Mouse (Mus musculus): ENCODE data around the gene Ablim2. TPM values are rescaled to one million over a fixed set of nuclear protein-coding genes. Genes with fewer than 3 reads are reported as not detected.

Ablim2 gene
- polyA plus RNA-seq, 1 experiment from 2014 or later, result 3.8 TPM

DNA sequence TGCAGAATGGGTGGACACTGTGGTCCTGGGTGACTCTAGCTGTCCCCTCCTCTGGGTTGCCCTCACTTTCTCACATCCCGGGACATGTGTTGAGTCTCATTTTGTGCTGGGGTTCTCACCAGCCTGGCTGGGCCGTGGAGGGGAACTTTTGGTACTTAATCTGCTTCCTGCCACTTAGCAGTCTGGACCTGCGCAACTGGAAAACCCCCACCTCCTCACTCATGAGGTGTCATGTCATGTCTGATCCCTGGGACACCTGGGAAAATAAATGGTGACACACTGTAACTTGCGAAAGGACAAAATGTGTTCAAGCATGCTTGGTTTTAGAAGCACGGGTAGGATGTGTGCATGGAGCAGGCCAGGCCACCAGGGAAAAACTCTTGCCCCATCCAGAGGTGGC lies 127.0 kb downstream of the Ablim2 start:
- H3K9me3 ChIP-seq (replicated peaks), result no peaks in the 10 kb centered on the region
- no peaks in the 10 kb centered on the region for H3K36me3 ChIP-seq
- H3K4me3 ChIP-seq, result no peak overlapping the region
- H3K9ac ChIP-seq, result no peak overlapping the region
- 85% methylated on average over 5 of the region's 5 CpGs for WGBS
- H3K4me2 ChIP-seq, result no peak overlapping the region
- H3K27ac ChIP-seq (ENCODE audit: poor library complexity, severe bottlenecking), result no peak overlapping the region
- peak; percentile 34; the same call in 1 of the 2 replicates for ATAC-seq (ENCODE audit: insufficient number of reproducible peaks, low FRiP score)
- no peaks in the 10 kb centered on the region for H3K27me3 ChIP-seq (replicated peaks)
- H3K4me1 ChIP-seq (replicated peaks), result peaks cover 5% of the 10 kb centered on the region

DNA sequence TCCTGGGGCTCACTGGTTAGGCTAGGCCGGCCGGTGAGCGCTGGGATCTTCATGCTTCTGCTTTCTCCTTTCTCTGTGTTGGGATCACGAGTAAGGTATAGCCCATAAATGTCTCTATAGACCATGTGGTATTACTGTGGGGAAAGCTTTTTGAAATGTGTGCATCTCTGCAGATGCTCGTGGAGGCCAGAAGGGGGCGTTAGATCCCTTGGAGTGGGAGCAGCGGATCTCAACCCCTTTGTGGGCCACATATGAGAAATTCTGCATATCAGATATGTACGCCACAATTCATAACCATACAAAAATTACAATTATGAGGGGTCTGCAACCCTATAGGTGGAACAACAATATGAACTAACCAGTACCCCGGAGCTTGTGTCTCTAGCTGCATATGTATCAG lies 131.3 kb downstream of the Ablim2 start:
- Histone ChIP-seq H3K27ac (ENCODE audit: poor library complexity, severe bottlenecking) (no peak overlapping the region), H3K9ac (no peak overlapping the region), H3K9me3 (replicated peaks) (no peaks in the 10 kb centered on the region), H3K4me3 (no peak overlapping the region), H3K4me2 (no peak overlapping the region), H3K4me1 (replicated peaks) (no peaks in the 10 kb centered on the region), H3K27me3 (replicated peaks) (no peaks in the 10 kb centered on the region), H3K36me3 (no peaks in the 10 kb centered on the region)
- 43% methylated on average over 9 of the region's 9 CpGs for WGBS
- ATAC-seq (ENCODE audit: insufficient number of reproducible peaks, low FRiP score), result no peak

DNA sequence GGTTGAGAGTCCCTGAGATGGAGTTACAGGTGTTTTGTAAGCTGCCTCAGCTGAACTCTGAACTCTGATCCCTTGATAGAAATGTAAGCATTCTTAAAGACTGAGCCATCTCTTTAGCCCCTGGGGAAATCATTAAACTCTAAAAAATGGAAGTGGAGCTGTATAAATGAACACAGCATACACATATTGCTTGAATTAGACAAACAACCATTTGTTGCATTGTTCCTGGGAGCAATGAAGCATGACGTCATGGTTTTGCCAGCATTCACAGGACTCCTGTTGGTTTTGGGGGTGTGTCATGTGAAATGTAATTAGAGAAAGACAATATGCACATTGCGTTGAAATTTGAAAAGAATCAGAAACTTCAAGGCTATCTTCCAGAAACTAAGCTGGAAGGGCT lies 132.0 kb downstream of the Ablim2 start:
- Histone ChIP-seq H3K4me3 (no peak overlapping the region), H3K27me3 (replicated peaks) (no peaks in the 10 kb centered on the region), H3K4me2 (no peak overlapping the region), H3K27ac (ENCODE audit: poor library complexity, severe bottlenecking) (no peak overlapping the region), H3K36me3 (no peaks in the 10 kb centered on the region), H3K4me1 (replicated peaks) (no peaks in the 10 kb centered on the region), H3K9me3 (replicated peaks) (no peaks in the 10 kb centered on the region), H3K9ac (no peak overlapping the region)
- 78% methylated on average over 2 of the region's 2 CpGs for whole genome bisulfite sequencing
- ATAC-seq (ENCODE audit: insufficient number of reproducible peaks, low FRiP score), result no peak

DNA sequence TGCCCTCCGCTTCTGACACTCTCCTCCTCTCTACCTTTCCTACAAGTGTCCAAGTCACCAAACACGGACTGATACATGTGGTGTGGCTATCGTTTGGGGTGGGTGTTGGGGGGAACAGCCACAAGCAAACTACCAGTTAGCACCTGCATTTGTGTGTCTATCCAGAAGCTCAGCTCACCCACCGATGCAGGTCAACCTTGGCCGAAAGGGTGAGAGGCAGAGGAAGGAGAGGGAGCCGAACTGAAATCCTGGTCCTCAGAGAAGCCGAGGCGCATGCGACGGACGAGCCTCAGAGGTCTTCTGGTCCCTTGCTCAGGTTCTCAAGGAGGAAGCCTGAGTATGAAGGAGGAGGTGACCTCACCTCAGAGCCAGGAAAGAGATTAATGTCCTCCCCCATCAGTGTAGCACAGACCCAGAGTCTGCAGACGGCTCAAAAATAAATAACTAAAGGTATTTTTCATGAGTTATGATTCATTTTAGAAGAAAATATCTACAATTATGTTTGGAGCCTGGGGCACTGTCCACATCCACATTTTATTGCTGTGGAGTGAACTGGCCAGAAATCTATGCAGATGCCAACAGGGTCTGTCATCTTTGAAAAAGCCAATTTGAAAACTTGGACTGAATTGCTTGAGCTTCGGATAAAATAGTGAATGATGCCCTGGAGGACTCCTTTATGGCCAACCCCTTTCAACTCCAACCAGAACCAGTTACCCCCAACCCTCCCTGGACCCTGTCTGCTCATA lies 133.5 kb downstream of the Ablim2 start:
- H3K4me1 ChIP-seq (replicated peaks), result peaks cover 13% of the 10 kb centered on the region
- H3K9me3 ChIP-seq (replicated peaks), result no peaks in the 10 kb centered on the region
- 87% methylated on average over 13 of the region's 13 CpGs for whole genome bisulfite sequencing
- no peak overlapping the region for H3K27ac ChIP-seq (ENCODE audit: poor library complexity, severe bottlenecking)
- H3K36me3 ChIP-seq, result no peaks in the 10 kb centered on the region
- H3K27me3 ChIP-seq (replicated peaks), result no peaks in the 10 kb centered on the region
- no peak overlapping the region for H3K9ac ChIP-seq
- ATAC-seq (ENCODE audit: insufficient number of reproducible peaks, low FRiP score), result no peak
- H3K4me3 ChIP-seq, result no peak overlapping the region
- no peak overlapping the region for H3K4me2 ChIP-seq

DNA sequence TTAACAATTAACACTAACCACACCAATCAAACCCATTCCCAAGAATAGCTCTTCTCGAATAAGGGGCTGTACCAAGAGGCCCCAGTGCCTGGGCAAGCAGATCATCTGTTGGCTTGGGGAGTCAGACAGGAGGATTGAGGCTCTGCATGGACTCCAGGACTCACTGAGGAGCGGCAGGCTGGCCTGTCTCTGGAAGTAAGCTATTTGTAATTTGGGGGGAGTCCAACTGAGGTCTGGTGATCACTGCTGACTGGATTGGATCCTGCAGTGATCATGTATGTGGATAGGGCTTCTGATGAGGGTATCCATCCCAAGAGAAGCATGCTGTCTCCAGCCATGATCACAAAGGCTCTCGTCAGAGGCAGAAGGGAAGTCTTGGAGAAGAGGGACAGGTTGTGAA lies 134.7 kb downstream of the Ablim2 start:
- Histone ChIP-seq H3K27me3 (replicated peaks) (no peaks in the 10 kb centered on the region), H3K9me3 (replicated peaks) (no peaks in the 10 kb centered on the region), H3K4me2 (no peak overlapping the region), H3K27ac (ENCODE audit: poor library complexity, severe bottlenecking) (no peak overlapping the region), H3K36me3 (peaks cover 4% of the 10 kb centered on the region; the same call in 1 of the 2 replicates), H3K4me1 (replicated peaks) (peaks cover 25% of the 10 kb centered on the region), H3K4me3 (no peak overlapping the region), H3K9ac (0 out of 2 replicates have a peak overlapping the region, but pooled peaks have one; percentile 17)
- 78% methylated on average over 3 of the region's 3 CpGs for WGBS
- ATAC-seq (ENCODE audit: insufficient number of reproducible peaks, low FRiP score), result no peak

DNA sequence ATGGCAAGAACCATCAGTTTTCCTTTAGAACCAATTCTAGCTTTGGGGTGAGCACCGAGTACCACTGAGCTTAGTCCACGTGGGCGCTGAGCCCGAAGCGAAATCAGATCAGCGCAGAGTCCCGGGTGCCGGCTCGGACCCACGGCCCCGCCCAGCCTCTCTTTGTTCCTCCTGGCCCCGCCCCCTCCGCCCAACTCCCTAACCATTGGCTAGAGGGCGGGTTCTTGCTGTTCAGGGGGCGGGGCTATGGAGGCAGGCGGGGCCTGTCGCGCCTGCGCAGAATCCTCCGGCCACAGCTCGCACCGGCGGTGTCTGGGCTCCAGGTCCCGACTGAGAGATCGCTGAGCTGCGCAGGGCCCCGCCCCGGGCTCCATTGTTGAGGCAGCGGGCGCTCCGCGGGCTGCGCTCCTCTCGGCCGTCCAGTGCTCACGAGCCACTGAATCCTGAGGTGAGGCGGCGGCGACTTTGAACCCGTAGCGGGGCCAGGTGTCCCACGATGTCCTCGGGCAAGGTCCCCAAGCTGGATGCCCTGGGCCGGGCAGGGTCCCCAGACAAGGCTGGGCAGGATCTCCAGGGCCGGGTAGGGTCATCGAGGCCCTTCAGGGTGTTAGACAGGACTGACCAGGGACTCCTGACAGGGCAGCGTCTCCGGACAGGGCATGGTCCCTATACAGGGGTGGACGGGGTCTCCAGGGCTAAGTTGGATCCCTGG lies 135.6 kb downstream of the Ablim2 start, which contains the start of gene Afap1:
Gene Afap1 (plus strand): TSS at position 227 of the 712 bp plus-strand sequence.
- peak within 1 kb of the TSS; percentile 90 for H3K4me3 ChIP-seq
- H3K4me1 ChIP-seq (replicated peaks), result peaks cover 32% of the 10 kb centered on the region
- H3K36me3 ChIP-seq, result peaks cover 6% of the 10 kb centered on the region; the same call in 1 of the 2 replicates
- peak within 1 kb of the TSS; percentile 92 for H3K4me2 ChIP-seq
- peak within 1 kb of the TSS; percentile 84 for H3K27ac ChIP-seq (ENCODE audit: poor library complexity, severe bottlenecking)
- no peaks in the 10 kb centered on the region for H3K27me3 ChIP-seq (replicated peaks)
- ATAC-seq (ENCODE audit: insufficient number of reproducible peaks, low FRiP score), result peak; percentile 92
- no peaks in the 10 kb centered on the region for H3K9me3 ChIP-seq (replicated peaks)
- under 1% methylated on average over 49 of the region's 49 CpGs for WGBS
- peak within 1 kb of the TSS; percentile 98 for H3K9ac ChIP-seq

DNA sequence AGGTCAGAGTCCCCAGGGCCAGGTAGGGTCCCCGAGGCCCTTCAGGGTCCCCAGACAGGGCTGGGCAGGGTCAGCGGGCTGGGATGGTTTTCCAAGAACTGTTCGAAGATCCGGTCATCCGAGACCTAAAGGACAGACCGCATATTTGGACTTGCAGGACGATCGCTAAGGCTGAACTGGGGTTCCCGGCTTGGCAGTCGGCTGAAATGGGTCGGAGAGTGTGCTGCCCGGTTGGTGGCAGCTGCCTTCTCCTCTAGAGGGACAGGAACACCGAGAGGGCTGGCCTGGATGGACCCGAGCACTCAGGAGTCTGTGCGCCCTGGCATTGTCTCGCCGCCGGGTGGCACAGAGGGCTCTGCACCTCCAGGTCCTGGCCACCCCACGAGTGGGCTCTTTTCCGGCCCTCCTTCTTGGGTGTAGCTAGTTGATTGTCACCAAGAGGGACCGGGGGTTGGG lies 136.2 kb downstream of the Ablim2 start:
- peak; percentile 66 for ATAC-seq (ENCODE audit: insufficient number of reproducible peaks, low FRiP score)
- under 1% methylated on average over 21 of the region's 21 CpGs for WGBS
- H3K9ac ChIP-seq, result peak overlapping the region; percentile 98
- peak overlapping the region; percentile 90 for H3K4me3 ChIP-seq
- H3K36me3 ChIP-seq, result peaks cover 8% of the 10 kb centered on the region; the same call in 1 of the 2 replicates
- no peaks in the 10 kb centered on the region for H3K27me3 ChIP-seq (replicated peaks)
- H3K9me3 ChIP-seq (replicated peaks), result no peaks in the 10 kb centered on the region
- peak overlapping the region; percentile 92 for H3K4me2 ChIP-seq
- peak overlapping the region; percentile 84 for H3K27ac ChIP-seq (ENCODE audit: poor library complexity, severe bottlenecking)
- peaks cover 36% of the 10 kb centered on the region for H3K4me1 ChIP-seq (replicated peaks)

DNA sequence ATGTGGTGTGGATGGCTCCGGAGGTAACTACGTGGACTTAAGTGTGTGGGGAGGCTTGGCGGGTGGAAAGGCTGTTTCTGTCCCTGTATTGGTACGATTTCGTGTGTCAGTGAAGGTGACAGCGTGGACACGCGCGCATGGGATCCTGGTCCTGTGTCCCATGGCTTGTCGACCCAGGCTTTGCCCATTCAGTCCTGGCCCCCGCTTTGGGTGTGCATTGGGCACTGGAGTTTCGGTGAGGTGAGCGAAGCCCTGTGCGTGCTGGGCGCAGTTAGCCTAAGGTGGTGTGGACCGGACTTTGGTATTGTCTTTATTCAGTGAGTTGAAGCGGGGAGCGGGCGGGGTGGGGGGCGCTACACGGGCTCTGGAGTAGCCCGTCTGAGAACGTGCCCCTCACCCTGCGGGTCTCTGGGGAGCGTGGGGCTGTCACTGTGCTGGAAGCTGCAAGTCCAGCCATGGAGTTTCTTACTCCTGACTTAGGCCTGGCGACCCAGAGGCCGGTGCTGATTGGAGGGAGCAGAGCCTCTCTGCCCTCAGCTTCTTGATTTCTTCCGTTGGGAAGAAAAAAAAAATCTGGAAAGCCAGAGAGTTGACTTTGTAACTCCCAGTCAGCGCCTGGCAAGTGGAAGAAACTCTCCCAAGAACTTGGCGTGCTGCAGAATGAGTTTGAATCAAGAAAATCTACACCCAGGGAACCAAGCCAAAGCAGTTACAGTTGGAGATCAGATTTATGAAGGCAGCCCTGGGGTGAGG lies 136.8 kb downstream of the Ablim2 start:
- Histone ChIP-seq H3K4me1 (replicated peaks) (peaks cover 43% of the 10 kb centered on the region), H3K27ac (ENCODE audit: poor library complexity, severe bottlenecking) (peak overlapping the region; percentile 84), H3K4me3 (peak overlapping the region; percentile 90), H3K27me3 (replicated peaks) (no peaks in the 10 kb centered on the region), H3K9ac (peak overlapping the region; percentile 98), H3K9me3 (replicated peaks) (no peaks in the 10 kb centered on the region), H3K36me3 (peaks cover 8% of the 10 kb centered on the region; the same call in 1 of the 2 replicates), H3K4me2 (peak overlapping the region; percentile 92)
- ATAC-seq (ENCODE audit: insufficient number of reproducible peaks, low FRiP score), result no peak
- 7% methylated on average over 30 of the region's 30 CpGs for WGBS

DNA sequence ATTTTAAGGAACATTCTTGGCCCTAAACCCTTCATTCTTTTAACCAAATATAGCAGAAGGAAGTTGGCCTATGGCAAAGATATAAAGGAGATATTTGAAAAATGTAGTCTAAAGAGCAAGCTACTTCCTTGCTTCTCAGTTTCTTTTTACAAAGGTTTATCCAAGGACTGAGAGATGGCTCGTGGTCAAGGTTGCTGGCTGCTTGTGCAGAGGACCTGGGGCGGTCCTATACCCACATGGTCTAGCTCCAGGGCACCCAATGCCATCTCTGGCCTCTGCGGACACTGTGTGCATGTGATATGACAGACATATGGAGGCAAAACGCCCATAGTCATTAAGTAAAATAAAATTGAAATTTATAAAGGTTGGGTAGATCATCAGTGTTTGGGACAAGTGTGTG lies 138.2 kb downstream of the Ablim2 start:
- WGBS, result 81% methylated on average over 4 of the region's 4 CpGs
- no peak overlapping the region; the same call in 1 of the 2 replicates for H3K27ac ChIP-seq (ENCODE audit: poor library complexity, severe bottlenecking)
- H3K4me3 ChIP-seq, result no peak overlapping the region
- H3K9ac ChIP-seq, result no peak overlapping the region
- ATAC-seq (ENCODE audit: insufficient number of reproducible peaks, low FRiP score), result no peak
- no peaks in the 10 kb centered on the region for H3K27me3 ChIP-seq (replicated peaks)
- peaks cover 57% of the 10 kb centered on the region for H3K4me1 ChIP-seq (replicated peaks)
- no peaks in the 10 kb centered on the region for H3K9me3 ChIP-seq (replicated peaks)
- peaks cover 8% of the 10 kb centered on the region; the same call in 1 of the 2 replicates for H3K36me3 ChIP-seq
- H3K4me2 ChIP-seq, result no peak overlapping the region; the same call in 1 of the 2 replicates

DNA sequence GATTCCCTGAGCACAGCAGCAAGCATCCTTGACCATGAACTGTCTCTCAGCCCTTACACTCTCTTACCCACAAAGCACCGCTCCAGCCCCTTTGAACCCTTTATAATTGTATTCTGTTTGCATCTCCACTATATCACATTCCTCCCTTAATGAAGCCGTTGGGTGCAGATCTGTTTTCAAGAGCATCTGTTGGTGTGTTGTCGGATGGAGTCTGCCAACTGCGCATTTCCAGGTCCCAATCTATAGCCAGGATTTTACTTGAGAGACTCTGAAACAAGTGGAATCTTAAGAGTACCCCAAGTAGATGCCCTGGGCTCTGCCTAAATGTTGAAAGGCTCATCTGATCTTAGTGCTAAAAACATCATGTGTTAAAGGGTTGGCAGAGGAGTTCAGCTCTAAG lies 138.9 kb downstream of the Ablim2 start:
- H3K27me3 ChIP-seq (replicated peaks), result no peaks in the 10 kb centered on the region
- peak overlapping the region; percentile 3; the same call in 1 of the 2 replicates for H3K4me2 ChIP-seq
- H3K9me3 ChIP-seq (replicated peaks), result no peaks in the 10 kb centered on the region
- H3K27ac ChIP-seq (ENCODE audit: poor library complexity, severe bottlenecking), result peak overlapping the region; percentile 28; the same call in 1 of the 2 replicates
- peaks cover 8% of the 10 kb centered on the region; the same call in 1 of the 2 replicates for H3K36me3 ChIP-seq
- no peak for ATAC-seq (ENCODE audit: insufficient number of reproducible peaks, low FRiP score)
- H3K9ac ChIP-seq, result peak overlapping the region; percentile 46; the same call in 1 of the 2 replicates
- WGBS, result 73% methylated on average over 4 of the region's 4 CpGs
- no peak overlapping the region for H3K4me3 ChIP-seq
- peaks cover 63% of the 10 kb centered on the region for H3K4me1 ChIP-seq (replicated peaks)

Measured in heart, embryonic 12.5 days (tissue).